Mouse (Mus musculus) activated CD4-positive, CD25-positive, alpha-beta regulatory T cell, adult 4 months (primary cell): ENCODE data around the gene Olfr1322. TPM values are rescaled to one million over a fixed set of nuclear protein-coding genes. Genes with fewer than 3 reads are reported as not detected.

Experiments used
- ATAC-seq: one replicate; pipeline ENCODE4 v1.8.0; 2017
- polyA plus RNA-seq, 2 experiments: library from polyadenylated mRNA; unstranded; fragments of 100-300 nt; shearing (Covaris generic); gene quantifications; one replicate each; pipeline ENCODE4 v1.2.1; 2017

Gene Olfr1322
- not detected for polyA plus RNA-seq

DNA sequence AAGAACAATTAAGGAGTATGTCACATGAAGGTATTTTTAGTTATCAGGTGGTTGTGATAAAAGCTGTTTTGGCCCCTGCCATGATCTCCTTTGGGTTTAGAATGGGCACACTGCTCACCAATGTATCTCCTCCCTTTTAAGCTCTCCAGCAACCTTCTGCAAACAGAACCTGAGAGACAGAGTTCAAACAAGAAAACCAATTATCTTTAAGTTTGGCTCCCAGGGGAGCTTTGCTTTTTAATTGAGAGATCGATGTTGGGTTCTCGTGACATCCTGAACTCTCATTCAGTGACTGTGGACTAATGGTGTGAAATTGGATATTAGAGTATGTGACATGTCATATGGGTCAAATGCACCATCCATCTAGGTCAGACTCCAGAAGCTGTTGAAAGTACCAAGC is at the start of gene Olfr1322:
TSS of gene Olfr1322 (minus strand) at position 101 of the 400 bp plus-strand sequence.
- no peak for ATAC-seq

DNA sequence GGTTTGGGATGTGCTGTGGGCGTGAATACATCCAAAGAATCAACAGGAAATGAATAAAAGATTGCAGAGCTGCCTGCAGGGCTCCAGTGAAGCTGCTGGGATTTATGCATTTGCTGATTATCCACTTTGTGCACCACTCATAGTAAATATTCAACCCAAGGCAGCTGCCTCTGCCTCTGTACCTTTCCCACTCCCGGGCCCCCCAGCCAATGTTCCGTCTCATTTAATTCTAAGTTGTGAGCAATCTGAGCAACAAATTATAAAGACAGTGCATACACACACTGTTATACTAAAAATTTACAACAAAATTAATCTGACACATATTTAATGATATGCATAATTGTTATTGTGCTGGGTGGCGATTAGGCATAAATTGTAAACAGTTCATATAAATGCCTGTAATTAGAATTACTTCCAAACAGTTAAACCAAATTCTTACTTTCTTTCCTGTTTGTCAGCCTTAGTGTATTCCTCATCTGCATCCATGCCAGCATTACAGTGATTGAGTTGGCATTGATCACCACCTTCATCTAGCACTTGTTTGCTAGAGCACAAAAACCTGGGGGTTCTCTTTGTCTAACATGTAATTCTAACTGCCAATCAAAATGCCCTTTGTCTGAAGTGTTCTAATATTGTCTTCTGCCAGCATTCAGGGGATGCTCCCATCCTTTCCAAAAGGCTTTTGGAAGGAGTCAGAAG is 13.5 kb downstream of the Olfr1322 start:
- no peak for ATAC-seq

Other genes starting within 250 kb of the Olfr1322 start
- not detected for gene Olfr1320, start 219.2 kb downstream of the Olfr1322 start, polyA plus RNA-seq
- not detected for gene Olfr1321, start 156.4 kb downstream of the Olfr1322 start, polyA plus RNA-seq
- gene Igsf1, start 93.7 kb downstream of the Olfr1322 start, polyA plus RNA-seq: not detected
- gene Olfr1323, start 127.9 kb upstream of the Olfr1322 start, polyA plus RNA-seq: not detected